Mouse (Mus musculus) megakaryocyte, embryonic 14.5 days (primary cell): ENCODE data around the gene Gm21985.

ENCODE experiments used
- FLI1 ChIP-seq: IDR thresholded peaks from 2 replicates; pipeline ENCODE4 v1.6.1; 2012; ENCODE audit warnings: low read length, inconsistent platforms, mixed read lengths
- GATA1 ChIP-seq: IDR thresholded peaks from 3 replicates; pipeline ENCODE4 v1.6.1; 2012; ENCODE audit warnings: mixed read lengths, low read length, inconsistent platforms, borderline replicate concordance

- no peak for TF ChIP-seq GATA1
- no peak for TF ChIP-seq FLI1
Observed at GRCm38 (mm10) chr2:112445511-112445910, 179.4 kb downstream of the Gm21985 start.
